Mouse (Mus musculus): Measurements from ENCODE around the gene Lrrc61.
"Not testable (repeated sequence)": the region's sequence is repeated elsewhere in the genome, so short reads cannot be mapped to it uniquely, and the experiment has no call there.

The Lrrc61 gene

GRCm38 (mm10) chr6:48554280-48555103 is at the start of gene Lrrc61:
TSS of gene Lrrc61 (plus strand) at chr6:48554796.
- peak; percentile 99 for DNase-seq (ENCODE audit: low spot score)

- DNase-seq (ENCODE audit: low spot score), result no peak
These were observed 46.5 kb upstream of the Lrrc61 start for GRCm38 (mm10) chr6:48508087-48508486.

GRCm38 (mm10) chr6:48510426-48510825 is 44.2 kb upstream of the Lrrc61 start:
- DNase-seq (ENCODE audit: low spot score), result no peak

GRCm38 (mm10) chr6:48511861-48512260 is 42.7 kb upstream of the Lrrc61 start:
- DNase-seq (ENCODE audit: low spot score), result no peak

GRCm38 (mm10) chr6:48524882-48525281 is 29.7 kb upstream of the Lrrc61 start:
- not testable (repeated sequence) for DNase-seq (ENCODE audit: low spot score)

- DNase-seq (ENCODE audit: low spot score), result no peak
These were observed 26.7 kb upstream of the Lrrc61 start for GRCm38 (mm10) chr6:48527901-48528300.

- no peak for DNase-seq (ENCODE audit: low spot score)
These were observed 25.3 kb upstream of the Lrrc61 start for GRCm38 (mm10) chr6:48529261-48529660.

GRCm38 (mm10) chr6:48529871-48530440 is 24.6 kb upstream of the Lrrc61 start:
- DNase-seq (ENCODE audit: low spot score), result no peak

- no peak for DNase-seq (ENCODE audit: low spot score)
These were observed 23.7 kb upstream of the Lrrc61 start for GRCm38 (mm10) chr6:48530862-48531261.

- DNase-seq (ENCODE audit: low spot score), result no peak
These were observed 21.1 kb upstream of the Lrrc61 start for GRCm38 (mm10) chr6:48533475-48533874.

GRCm38 (mm10) chr6:48534913-48535312 is 19.7 kb upstream of the Lrrc61 start:
- DNase-seq (ENCODE audit: low spot score), result no peak

- DNase-seq (ENCODE audit: low spot score), result no peak
These were observed 18.5 kb upstream of the Lrrc61 start for GRCm38 (mm10) chr6:48536091-48536490.

GRCm38 (mm10) chr6:48537105-48537954 is 17.3 kb upstream of the Lrrc61 start, which contains the start of gene Atp6v0e2:
TSS of gene Atp6v0e2 (plus strand) at chr6:48537615.
- peak; percentile 83 for DNase-seq (ENCODE audit: low spot score)

- DNase-seq (ENCODE audit: low spot score), result peak; percentile 83
These were observed 15.5 kb upstream of the Lrrc61 start for GRCm38 (mm10) chr6:48538841-48539737.

GRCm38 (mm10) chr6:48539860-48540259 is 14.7 kb upstream of the Lrrc61 start:
- DNase-seq (ENCODE audit: low spot score), result no peak

- DNase-seq (ENCODE audit: low spot score), result no peak
These were observed 13.9 kb upstream of the Lrrc61 start for GRCm38 (mm10) chr6:48540721-48541120.

- peak; percentile 57 for DNase-seq (ENCODE audit: low spot score)
These were observed 12.8 kb upstream of the Lrrc61 start for GRCm38 (mm10) chr6:48541560-48542450.

- DNase-seq (ENCODE audit: low spot score), result no peak
These were observed 12.0 kb upstream of the Lrrc61 start for GRCm38 (mm10) chr6:48542631-48543030.

GRCm38 (mm10) chr6:48545251-48545650 is 9.3 kb upstream of the Lrrc61 start:
- DNase-seq (ENCODE audit: low spot score), result no peak

GRCm38 (mm10) chr6:48546271-48546670 is 8.3 kb upstream of the Lrrc61 start:
- DNase-seq (ENCODE audit: low spot score), result no peak

Measured in urinary bladder, postnatal 14 days (tissue).